Mouse (Mus musculus) stomach, embryonic 14.5 days (tissue): ENCODE measurements at regions not wholly inside any gene's neighbourhood (a gene's known extent, or its start where the extent isn't known, plus 50 kb on each side); places are given as distances from the start of the nearest gene placed in this dataset.

Source experiments
- ATAC-seq: fragments of 200-750 bp; cut with Nextera tagmentation; 2 replicates; pipeline ENCODE4 v1.8.0; 2017; ENCODE audit warnings: low read depth, moderate TSS enrichment; ENCODE audit not compliant: insufficient number of reproducible peaks, insufficient read depth, low FRiP score
- H3K27ac ChIP-seq: fragments of 300-500 bp; sonication (generic); 2 replicates; pipeline ENCODE4 v1.5.1; 2014; ENCODE audit warnings: mild to moderate bottlenecking, low read length, moderate library complexity, mixed read lengths
- H3K27me3 ChIP-seq: fragments of 300-500 bp; sonication (generic); 2 replicates; pipeline ENCODE4 v1.6.1; 2014; ENCODE audit warnings: low read length, control low read depth, mixed read lengths; ENCODE audit not compliant: control insufficient read depth, insufficient read depth
- H3K36me3 ChIP-seq: fragments of 300-500 bp; sonication (generic); 2 replicates; pipeline ENCODE4 v1.6.1; 2014; ENCODE audit warnings: mild to moderate bottlenecking, control low read depth, low read length, moderate library complexity, mixed read lengths; ENCODE audit not compliant: control insufficient read depth, insufficient read depth
- H3K4me1 ChIP-seq: fragments of 300-500 bp; sonication (generic); 2 replicates; pipeline ENCODE4 v1.6.1; 2014; ENCODE audit warnings: low read length, control low read depth, mixed read lengths; ENCODE audit not compliant: control insufficient read depth, insufficient read depth
- H3K4me2 ChIP-seq: fragments of 300-500 bp; sonication (generic); replicated peaks from 2 replicates; pipeline ENCODE4 v1.6.1; 2014; ENCODE audit warnings: low read depth, low read length, control low read depth
- H3K4me3 ChIP-seq: fragments of 300-500 bp; sonication (generic); 2 replicates; pipeline ENCODE4 v1.5.1; 2014; ENCODE audit warnings: low read depth, low read length, control low read depth
- H3K9ac ChIP-seq: fragments of 300-500 bp; sonication (generic); replicated peaks from 2 replicates; pipeline ENCODE4 v1.6.1; 2014; ENCODE audit warnings: low read depth, mild to moderate bottlenecking, control low read depth, low read length, moderate library complexity, mixed read lengths
- H3K9me3 ChIP-seq: fragments of 300-500 bp; sonication (generic); 2 replicates; pipeline ENCODE4 v1.6.1; 2016; ENCODE audit warnings: low read depth, low read length, control low read depth; ENCODE audit not compliant: control insufficient read depth
- WGBS: fragments of 180-500 bp; shearing (Covaris S2); extraction: QIAGEN DNeasy Blood & Tissue Kit; methylation state at CpG from one replicate; pipeline ENCODE4 v1.1.7; 2014; 5-methylcytosine and 5-hydroxymethylcytosine counted together

DNA sequence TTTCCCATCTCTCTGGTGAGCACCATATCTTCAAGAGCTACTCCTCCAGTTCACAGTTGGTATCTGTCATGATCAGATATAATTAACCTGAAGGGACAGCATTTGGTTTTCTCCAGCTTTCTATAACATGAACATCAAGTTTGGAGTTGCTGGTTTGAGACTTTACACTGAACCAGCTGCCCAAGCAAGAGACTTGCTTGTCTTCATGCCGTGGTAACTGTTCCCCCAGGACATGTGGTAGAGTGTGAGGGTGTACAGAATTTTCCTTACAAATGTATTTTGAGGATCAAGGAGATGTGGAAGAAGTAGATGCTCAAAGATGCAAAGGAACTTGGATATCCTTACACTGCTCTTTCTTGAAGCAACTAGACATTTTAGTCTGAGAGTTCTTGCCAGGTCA lies 200.0 kb upstream of the Eci2 start:
- H3K36me3 ChIP-seq: no peaks in the 10 kb centered on the region
- no peak overlapping the region for H3K4me3 ChIP-seq
- WGBS: 92% methylated on average over 1 of the region's 1 CpGs
- H3K27me3 ChIP-seq: no peaks in the 10 kb centered on the region
- no peak for ATAC-seq
- no peak overlapping the region for H3K9ac ChIP-seq
- no peak overlapping the region for H3K27ac ChIP-seq
- no peak overlapping the region for H3K4me2 ChIP-seq
- H3K4me1 ChIP-seq: no peaks in the 10 kb centered on the region
- H3K9me3 ChIP-seq: no peaks in the 10 kb centered on the region

DNA sequence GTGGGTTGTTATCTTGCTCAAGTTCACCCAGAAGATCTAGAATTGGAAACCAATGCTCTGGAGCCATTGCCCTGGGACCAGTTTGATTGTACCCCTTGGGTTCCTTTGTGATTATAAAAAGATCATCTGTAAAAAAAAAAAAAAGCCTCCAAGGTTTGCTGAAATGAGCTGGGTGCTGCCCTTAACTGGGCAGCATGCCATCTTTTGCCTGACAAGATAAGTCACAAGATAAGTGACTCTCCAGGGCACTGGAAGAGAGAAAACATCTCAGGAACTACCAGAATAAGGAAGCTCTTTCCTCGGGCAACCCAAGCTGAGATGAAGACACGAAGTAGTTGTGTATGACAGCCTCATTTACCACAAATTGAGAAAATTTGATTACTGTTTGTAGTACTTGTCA lies 202.7 kb upstream of the Eci2 start:
- no peaks in the 10 kb centered on the region for H3K9me3 ChIP-seq
- H3K27ac ChIP-seq: no peak overlapping the region
- ATAC-seq: no peak
- no peak overlapping the region for H3K4me2 ChIP-seq
- no peak overlapping the region for H3K9ac ChIP-seq
- H3K4me1 ChIP-seq: no peaks in the 10 kb centered on the region
- H3K27me3 ChIP-seq: no peaks in the 10 kb centered on the region
- no peak overlapping the region for H3K4me3 ChIP-seq
- WGBS: 70% methylated on average over 2 of the region's 2 CpGs
- no peaks in the 10 kb centered on the region for H3K36me3 ChIP-seq

DNA sequence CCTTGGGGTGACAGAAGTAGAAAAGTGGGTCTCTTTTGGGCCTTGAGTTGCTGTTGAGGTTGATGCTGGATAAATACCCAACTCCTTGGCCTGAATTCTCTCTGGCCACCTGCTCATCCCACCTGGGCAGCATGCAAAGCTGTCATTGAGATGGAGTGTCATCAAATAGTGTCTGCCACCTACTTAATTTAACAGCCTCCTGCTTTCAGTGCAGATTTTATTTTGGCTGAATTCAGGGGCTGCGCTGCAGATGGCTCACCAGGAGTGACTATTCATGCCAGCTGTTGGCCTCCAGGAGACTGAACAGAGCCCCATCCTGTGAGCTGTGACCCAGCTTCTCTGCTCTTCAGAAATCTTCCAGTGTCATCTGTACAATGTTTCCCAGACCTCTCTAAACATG lies 206.7 kb upstream of the Eci2 start:
- Histone ChIP-seq H3K9me3 (no peaks in the 10 kb centered on the region), H3K4me3 (no peak overlapping the region), H3K27me3 (no peaks in the 10 kb centered on the region), H3K27ac (no peak overlapping the region), H3K36me3 (no peaks in the 10 kb centered on the region), H3K4me2 (no peak overlapping the region), H3K9ac (no peak overlapping the region), H3K4me1 (no peaks in the 10 kb centered on the region)
- 83% methylated on average over 1 of the region's 1 CpGs for WGBS
- ATAC-seq: no peak

DNA sequence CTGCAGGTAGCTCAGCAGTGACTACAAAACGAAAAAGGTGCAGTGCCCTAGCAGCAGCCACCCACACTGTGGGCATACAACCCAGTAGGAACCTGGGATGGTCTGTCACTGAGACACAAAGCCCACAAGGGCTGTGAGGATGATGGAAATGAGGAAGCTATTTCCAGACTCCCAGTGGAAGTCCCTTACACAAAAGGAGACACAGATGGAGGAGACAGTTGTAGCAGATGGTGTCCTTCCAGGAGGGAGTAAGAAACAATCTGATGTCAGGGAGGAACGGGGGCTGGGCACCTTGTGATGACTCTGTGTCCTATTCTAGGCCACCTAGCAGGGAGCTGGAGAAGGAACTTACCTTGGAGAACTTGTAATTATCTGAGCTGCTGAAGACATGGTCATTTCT lies 214.5 kb upstream of the Eci2 start:
- Histone ChIP-seq H3K36me3 (no peaks in the 10 kb centered on the region), H3K4me3 (no peak overlapping the region), H3K27ac (no peak overlapping the region), H3K4me2 (no peak overlapping the region), H3K4me1 (no peaks in the 10 kb centered on the region), H3K9ac (no peak overlapping the region), H3K27me3 (no peaks in the 10 kb centered on the region), H3K9me3 (no peaks in the 10 kb centered on the region; the same call in 1 of the 2 replicates)
- 82% methylated on average over 2 of the region's 2 CpGs for WGBS
- no peak for ATAC-seq

- no peak for ATAC-seq
- H3K27me3 ChIP-seq: no peaks in the 10 kb centered on the region
- no peaks in the 10 kb centered on the region for H3K4me1 ChIP-seq
- no peak overlapping the region for H3K9ac ChIP-seq
- H3K36me3 ChIP-seq: no peaks in the 10 kb centered on the region
- no peak overlapping the region for H3K4me3 ChIP-seq
- H3K27ac ChIP-seq: no peak overlapping the region
- no peaks in the 10 kb centered on the region; the same call in 1 of the 2 replicates for H3K9me3 ChIP-seq
- no peak overlapping the region for H3K4me2 ChIP-seq
Measured at GRCm38 (mm10) chr13:35243946-35244345, 217.1 kb upstream of the Eci2 start.

- no peaks in the 10 kb centered on the region for H3K36me3 ChIP-seq
- no peak overlapping the region for H3K4me3 ChIP-seq
- no peaks in the 10 kb centered on the region for H3K27me3 ChIP-seq
- ATAC-seq: no peak
- no peak overlapping the region for H3K27ac ChIP-seq
- 77% methylated on average over 2 of the region's 2 CpGs for WGBS
- H3K4me2 ChIP-seq: no peak overlapping the region
- no peak overlapping the region for H3K9ac ChIP-seq
- H3K4me1 ChIP-seq: no peaks in the 10 kb centered on the region
- no peaks in the 10 kb centered on the region for H3K9me3 ChIP-seq
Measured at GRCm38 (mm10) chr13:35257386-35257785, 230.5 kb upstream of the Eci2 start.

DNA sequence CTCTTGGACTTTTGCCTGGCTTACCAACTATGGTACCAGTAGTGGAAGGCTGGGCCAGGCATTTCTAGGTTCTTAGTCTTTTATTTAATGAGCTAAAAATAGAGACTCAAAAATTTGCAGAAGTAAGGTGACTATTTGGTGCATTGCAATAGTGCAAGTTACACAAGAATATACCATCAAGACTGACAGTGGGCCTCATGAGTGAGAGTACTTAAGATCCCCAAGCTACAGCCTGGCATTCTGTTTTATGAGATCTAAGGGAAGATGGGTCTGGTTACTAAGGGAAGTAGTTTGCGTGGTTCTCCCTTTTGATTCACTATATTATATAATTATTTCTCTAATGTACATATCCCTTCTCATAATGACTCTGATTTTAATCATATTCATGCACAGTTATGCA lies 231.8 kb upstream of the Eci2 start:
- H3K27ac ChIP-seq: no peak overlapping the region
- H3K36me3 ChIP-seq: no peaks in the 10 kb centered on the region
- H3K9ac ChIP-seq: no peak overlapping the region
- H3K4me1 ChIP-seq: no peaks in the 10 kb centered on the region
- H3K4me3 ChIP-seq: no peak overlapping the region
- H3K9me3 ChIP-seq: no peaks in the 10 kb centered on the region
- no peaks in the 10 kb centered on the region for H3K27me3 ChIP-seq
- no peak for ATAC-seq
- 92% methylated on average over 1 of the region's 1 CpGs for WGBS
- H3K4me2 ChIP-seq: no peak overlapping the region

DNA sequence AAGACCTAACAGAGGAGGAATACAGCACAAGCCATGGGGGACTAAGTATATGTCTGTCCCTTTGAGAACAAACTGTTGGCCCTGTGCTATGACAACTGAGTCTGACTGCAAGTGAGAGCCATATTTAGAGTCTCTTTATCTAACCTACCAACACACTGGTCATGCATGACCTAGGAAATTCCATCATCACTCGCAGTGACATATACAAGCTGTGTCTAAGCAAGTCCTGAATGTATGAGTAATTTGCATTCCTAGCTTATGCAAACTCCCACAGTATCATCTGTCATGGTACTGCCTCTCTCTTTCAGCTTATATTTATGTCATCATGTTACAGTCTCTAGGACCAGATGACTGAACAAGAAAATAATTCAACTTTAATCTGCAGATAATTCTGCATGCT lies 257.1 kb upstream of the Eci2 start:
- WGBS: 45% methylated on average over 1 of the region's 1 CpGs
- Histone ChIP-seq H3K27me3 (no peaks in the 10 kb centered on the region), H3K36me3 (no peaks in the 10 kb centered on the region), H3K4me3 (no peak overlapping the region), H3K9me3 (no peaks in the 10 kb centered on the region), H3K9ac (no peak overlapping the region), H3K27ac (no peak overlapping the region), H3K4me1 (no peaks in the 10 kb centered on the region), H3K4me2 (no peak overlapping the region)
- no peak for ATAC-seq

DNA sequence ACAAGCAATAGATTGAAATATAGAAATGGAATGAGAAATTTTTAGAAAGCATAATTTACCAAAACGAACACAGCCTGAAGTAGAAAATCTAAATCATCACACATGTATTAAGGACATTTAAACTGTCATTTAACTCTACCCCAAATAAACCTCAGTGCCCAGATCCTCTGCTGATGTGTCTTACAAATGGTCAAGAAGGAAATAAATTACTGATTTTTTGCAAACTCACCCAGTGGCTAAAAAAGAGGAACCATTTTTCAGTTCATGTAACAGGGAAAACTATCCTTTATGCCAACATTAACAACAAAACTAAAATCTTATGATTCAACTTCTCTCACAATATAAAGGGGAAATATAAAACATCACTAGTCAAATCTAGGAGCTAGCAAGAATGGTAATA lies 275.2 kb upstream of the Eci2 start:
- H3K4me3 ChIP-seq: no peak overlapping the region
- no peak overlapping the region for H3K4me2 ChIP-seq
- no peaks in the 10 kb centered on the region for H3K36me3 ChIP-seq
- no peaks in the 10 kb centered on the region for H3K4me1 ChIP-seq
- no peaks in the 10 kb centered on the region for H3K27me3 ChIP-seq
- H3K9ac ChIP-seq: no peak overlapping the region
- H3K9me3 ChIP-seq: no peaks in the 10 kb centered on the region
- no peak for ATAC-seq
- no peak overlapping the region for H3K27ac ChIP-seq
- WGBS: 73% methylated on average over 1 of the region's 1 CpGs
